Mouse (Mus musculus): Measurements from ENCODE around the gene Calhm1. TPM values are rescaled to one million over a fixed set of nuclear protein-coding genes. Genes with fewer than 3 reads are reported as not detected.

Calhm1 gene
- total and polyA plus RNA-seq, 3 experiments: 0.06 TPM; not detected in 2

GRCm38 (mm10) chr19:47153767-47154166 is 9.7 kb upstream of the Calhm1 start:
- H3K9me3 ChIP-seq (replicated peaks; ENCODE audit: insufficient read depth, low read length): no peaks in the 10 kb centered on the region
- no peaks in the 10 kb centered on the region for H3K79me2 ChIP-seq (ENCODE audit: control insufficient read depth, insufficient read depth, low read length, poor library complexity)
- DNase-seq (ENCODE audit: low read depth, low spot score): no peak
- H3K4me1 ChIP-seq (ENCODE audit: control insufficient read depth in 1 of 2, insufficient read depth in 2 of 2, low read length in 2 of 2): no peaks in the 10 kb centered on the region
- TF ChIP-seq MAX (IDR thresholded peaks at IDR 0.05; ENCODE audit: low read length) (no peak), SIN3A (IDR thresholded peaks at IDR 0.05; ENCODE audit: low read length) (no peak), UBTF (IDR thresholded peaks at IDR 0.05; ENCODE audit: borderline replicate concordance, insufficient read depth, low read depth, low read length) (no peak), NELFE (IDR thresholded peaks at IDR 0.05; ENCODE audit: low read depth, low read length) (no peak), ZNF384 (IDR thresholded peaks at IDR 0.05; ENCODE audit: low read depth, low read length) (no peak), ZKSCAN1 (IDR thresholded peaks at IDR 0.05; ENCODE audit: low read depth, low read length) (no peak), NRF1 (IDR thresholded peaks at IDR 0.05; ENCODE audit: insufficient read depth, low read depth, low read length, poor library complexity, severe bottlenecking) (no peak), KAT2A (conservative IDR thresholded peaks at IDR 0.05; ENCODE audit: low read depth, low read length) (no peak), GATA1 (IDR thresholded peaks at IDR 0.05; ENCODE audit: low read depth, low read length) (no peak), RAD21 (IDR thresholded peaks at IDR 0.05; ENCODE audit: low read depth, low read length) (no peak), USF1 (IDR thresholded peaks at IDR 0.05; ENCODE audit: low read depth, low read length) (no peak), USF2 (IDR thresholded peaks at IDR 0.05; ENCODE audit: borderline replicate concordance in 1 of 2, insufficient read depth in 1 of 2, low read depth in 1 of 2, low read length in 2 of 2) (no peak), JUND (IDR thresholded peaks at IDR 0.05; ENCODE audit: low read depth, low read length) (no peak), HCFC1 (IDR thresholded peaks at IDR 0.05; ENCODE audit: low read depth, low read length) (no peak), ZC3H11A (IDR thresholded peaks at IDR 0.05; ENCODE audit: low read depth, low read length) (no peak), CHD1 (IDR thresholded peaks at IDR 0.05; ENCODE audit: low read depth, low read length) (no peak), POLR2A (IDR thresholded peaks at IDR 0.05; ENCODE audit: control insufficient read depth in 1 of 2, insufficient read depth in 1 of 2, low read depth in 1 of 2, low read length in 2 of 2, poor library complexity in 1 of 2) (no peak)
- H3K36me3 ChIP-seq (ENCODE audit: control insufficient read depth in 1 of 2, insufficient read depth in 2 of 2, low read length in 2 of 2): no peaks in the 10 kb centered on the region
- no peak overlapping the region for H3K4me3 ChIP-seq (ENCODE audit: control insufficient read depth in 1 of 2, insufficient read depth in 1 of 2, low read depth in 2 of 2, low read length in 2 of 2)
- H3K27me3 ChIP-seq (ENCODE audit: control insufficient read depth in 1 of 2, insufficient read depth in 2 of 2, low read length in 2 of 2): peaks cover 12 to 15% of the 10 kb centered on the region in 2 experiments
- no peak overlapping the region for H3K9ac ChIP-seq (ENCODE audit: control insufficient read depth, low read depth, low read length, poor library complexity, severe bottlenecking)
- H3K27ac ChIP-seq (ENCODE audit: control insufficient read depth, low read depth, low read length): no peak overlapping the region

DNA sequence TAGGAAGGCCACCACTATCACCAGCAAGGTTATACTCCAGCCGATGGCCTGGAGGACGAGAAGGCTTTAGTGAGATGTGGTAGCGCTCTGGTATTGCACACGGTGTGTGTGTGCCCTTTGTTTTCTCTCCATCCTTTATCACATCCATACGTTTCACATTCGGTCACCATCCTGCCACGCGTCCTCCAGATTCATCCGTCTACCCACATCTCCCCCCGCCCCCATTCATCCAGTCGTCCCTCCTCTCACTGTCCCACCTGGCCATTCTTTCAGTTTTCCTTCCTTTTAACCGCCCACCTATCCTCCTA is 8.0 kb upstream of the Calhm1 start:
- TF ChIP-seq TCF12 (IDR thresholded peaks at IDR 0.05; ENCODE audit: low read depth, low read length): no peak
- TF ChIP-seq SMC3 (IDR thresholded peaks at IDR 0.05; ENCODE audit: low read depth, low read length): no peak
- TF ChIP-seq MAFK (IDR thresholded peaks at IDR 0.05; ENCODE audit: borderline replicate concordance, low read depth, low read length): no peak
- TF ChIP-seq POLR2AphosphoS2 (IDR thresholded peaks at IDR 0.05; ENCODE audit: low read length): no peak
- peaks cover 20% of the 10 kb centered on the region in 2 experiments for H3K27me3 ChIP-seq (ENCODE audit: control insufficient read depth in 1 of 2, insufficient read depth in 2 of 2, low read length in 2 of 2)
- no peaks in the 10 kb centered on the region for H3K79me2 ChIP-seq (ENCODE audit: control insufficient read depth, insufficient read depth, low read length, poor library complexity)
- H3K9me3 ChIP-seq (replicated peaks; ENCODE audit: insufficient read depth, low read length): no peaks in the 10 kb centered on the region
- H3K27ac ChIP-seq (ENCODE audit: control insufficient read depth, low read depth, low read length): no peak overlapping the region
- no peak overlapping the region for H3K4me3 ChIP-seq (ENCODE audit: control insufficient read depth in 1 of 2, insufficient read depth in 1 of 2, low read depth in 2 of 2, low read length in 2 of 2)
- H3K4me1 ChIP-seq (ENCODE audit: control insufficient read depth in 1 of 2, insufficient read depth in 2 of 2, low read length in 2 of 2): no peaks in the 10 kb centered on the region
- no peaks in the 10 kb centered on the region for H3K36me3 ChIP-seq (ENCODE audit: control insufficient read depth in 1 of 2, insufficient read depth in 2 of 2, low read length in 2 of 2)
- no peak overlapping the region for H3K9ac ChIP-seq (ENCODE audit: control insufficient read depth, low read depth, low read length, poor library complexity, severe bottlenecking)
- DNase-seq (ENCODE audit: low read depth, low spot score): no peak

Measured in MEL (cell line).